In genomic region chr7:105559016-105559415, GRCm38 (mm10) we compare ENCODE assay signal across 19 mouse cellular contexts. TPM values are rescaled to one million over a fixed set of nuclear protein-coding genes. Genes with fewer than 3 reads are reported as not detected.
DNase-seq lines count a peak whose midpoint lies in the region; TF ChIP-seq lines count a peak whose summit lies in the region.
"Had no signal": no experiment of that assay in that cellular context is flagged by ENCODE, and none has a peak within 500 bp of the region (broad histone marks: within the 10 kb centered on the region; RNA-seq: fewer than 3 reads in every experiment).

No protein-coding gene starts in this region.

- peaks cover 34% of the 10 kb centered on the region for H3K4me1 ChIP-seq in cerebellum, adult 2 months (ENCODE audit: control insufficient read depth, insufficient read depth, low read length)
- H3K4me1 ChIP-seq in E14TG2a.4 (replicated peaks; ENCODE audit: low read depth, low read length) = peaks cover 29% of the 10 kb centered on the region

- H3K27me3 ChIP-seq in cerebellum, adult 2 months (ENCODE audit: control insufficient read depth, insufficient read depth, low read length) = no peaks in the 10 kb centered on the region
- peaks cover 7% of the 10 kb centered on the region; the same call in 1 of the 2 replicates for H3K27me3 ChIP-seq in E14TG2a.4 (ENCODE audit: insufficient read depth, low read length)
- H3K27me3 ChIP-seq: embryonic facial prominence, embryonic 12.5 days; neural tube, embryonic 13.5 days had no signal

- DNase-seq in cerebellum, adult 8-10 months = peak; percentile 35
- no peak for DNase-seq in cerebellum, adult 2 months
- peak; percentile 70 to 75 for DNase-seq in left cerebral cortex, adult 18-20 months (ENCODE audit: low spot score in 2 of 2)
- no peak for DNase-seq in left cerebral cortex, postnatal 10 days (ENCODE audit: extremely low spot score in 1 of 2, low spot score in 2 of 2)
- peak; percentile 76 to 77 for DNase-seq in right cerebral cortex, postnatal 10 days (ENCODE audit: low spot score in 2 of 2)
- no peak for DNase-seq in urinary bladder, postnatal 10 days (ENCODE audit: low spot score)
- DNase-seq in MN1 (ENCODE audit: low spot score) = no peak
- DNase-seq: adrenal gland, postnatal 36 days; B cell, adult 2 months; kidney, adult 9 months; liver; lung, embryonic 14.5 days had no signal

- no peak overlapping the region for H3K4me3 ChIP-seq in cerebellum, adult 2 months (replicated peaks; ENCODE audit: insufficient read depth, low read depth, low read length)
- H3K4me3 ChIP-seq in E14TG2a.4 (replicated peaks; ENCODE audit: low read length) = peak overlapping the region; percentile 23; the same call in 1 of the 2 replicates
- H3K4me3 ChIP-seq: embryonic facial prominence, embryonic 12.5 days; neural tube, embryonic 13.5 days had no signal

- no peaks in the 10 kb centered on the region for H3K36me3 ChIP-seq in E14TG2a.4 (ENCODE audit: insufficient read depth, low read length)

- TF ChIP-seq POLR2A in cerebellum, adult 2 months (IDR thresholded peaks at IDR 0.05; ENCODE audit: borderline replicate concordance, insufficient read depth, low read length) = no peak

- no peak overlapping the region for H3K27ac ChIP-seq in cerebellum, adult 2 months (ENCODE audit: insufficient read depth, low read length)
- H3K27ac ChIP-seq: embryonic facial prominence, embryonic 12.5 days; neural tube, embryonic 13.5 days had no signal

- 43% methylated on average over 9 of the region's 9 CpGs for WGBS in cerebellum, adult 2 months

- no peaks in the 10 kb centered on the region for H3K9me3 ChIP-seq in E14TG2a.4 (ENCODE audit: low read length)
- H3K9me3 ChIP-seq: embryonic facial prominence, embryonic 12.5 days; neural tube, embryonic 13.5 days had no signal

- intact Hi-C loops in left cerebral cortex, postnatal 10 days (cut with DNase I) = loop anchor here (5.0 to 10.0 kb wide), 2 partner anchors 186 to 248 kb away; partner anchors contain the start of gene Taf10

- TF ChIP-seq CTCF in cerebellum, adult 2 months (IDR thresholded peaks at IDR 0.05; ENCODE audit: borderline replicate concordance, insufficient read depth, low read depth, low read length) = no peak
- no peak for TF ChIP-seq CTCF in E14TG2a.4 (conservative IDR thresholded peaks at IDR 0.05; ENCODE audit: low read length)

RNA-seq across cellular contexts. Expression of gene Smpd1, which starts 4.9 kb away (rescaled TPM):
- 102 and 108 TPM in 2 replicates for polyA plus RNA-seq in cerebellum, adult 2 months (2012; rRNA removed)
- 100 to 1,000 TPM in 1 of 2 experiments, 10 to 100 TPM in 1; 99.9 to 111 TPM for total RNA-seq in left cerebral cortex, adult 18-20 months (2021)
- total RNA-seq in left cerebral cortex, postnatal 10 days (2021) = 100 to 1,000 TPM in 1 of 2 experiments, 10 to 100 TPM in 1; 99.5 to 101 TPM

RNA-seq across cellular contexts. Expression of gene Apbb1, which starts 22.4 kb away (rescaled TPM):
- polyA plus RNA-seq in cerebellum, adult 2 months (2012; rRNA removed) = 441 and 475 TPM in 2 replicates
- 100 to 1,000 TPM; 469 to 485 TPM for total RNA-seq in left cerebral cortex, adult 18-20 months (2021)
- 100 to 1,000 TPM; 422 to 438 TPM for total RNA-seq in left cerebral cortex, postnatal 10 days (2021)
- total RNA-seq: megakaryocyte progenitor cell, adult 5-6 weeks had no signal

RNA-seq across cellular contexts. Expression of gene Hpx, which starts 40.9 kb away (rescaled TPM):
- 0.60 and 0.61 TPM in 2 replicates for polyA plus RNA-seq in cerebellum, adult 2 months (2012; rRNA removed)
- total RNA-seq in left cerebral cortex, adult 18-20 months (2021) = under 1 TPM; 0.40 to 0.82 TPM
- total RNA-seq in left cerebral cortex, postnatal 10 days (2021) = not detected
- total RNA-seq: heart, postnatal 25 days; megakaryocyte progenitor cell, adult 5-6 weeks; midbrain, postnatal 0 days had no signal
- polyA plus RNA-seq: activated CD4-positive, CD25-positive, alpha-beta regulatory T cell, adult 4 months had no signal

Comparison
In these comparisons a context has a peak if more than half of its experiments do, and no peak if none do; other contexts are left out.
1. DNase-seq: peak in cerebellum, adult 8-10 months (single experiment), left cerebral cortex, adult 18-20 months (2 of 2) and right cerebral cortex, postnatal 10 days (2 of 2); none in cerebellum, adult 2 months (0 of 2), left cerebral cortex, postnatal 10 days (0 of 2), urinary bladder, postnatal 10 days (single experiment) and MN1 (single experiment).